Comparison of ENCODE assay signal across 9 mouse cellular contexts in the genomic region with DNA sequence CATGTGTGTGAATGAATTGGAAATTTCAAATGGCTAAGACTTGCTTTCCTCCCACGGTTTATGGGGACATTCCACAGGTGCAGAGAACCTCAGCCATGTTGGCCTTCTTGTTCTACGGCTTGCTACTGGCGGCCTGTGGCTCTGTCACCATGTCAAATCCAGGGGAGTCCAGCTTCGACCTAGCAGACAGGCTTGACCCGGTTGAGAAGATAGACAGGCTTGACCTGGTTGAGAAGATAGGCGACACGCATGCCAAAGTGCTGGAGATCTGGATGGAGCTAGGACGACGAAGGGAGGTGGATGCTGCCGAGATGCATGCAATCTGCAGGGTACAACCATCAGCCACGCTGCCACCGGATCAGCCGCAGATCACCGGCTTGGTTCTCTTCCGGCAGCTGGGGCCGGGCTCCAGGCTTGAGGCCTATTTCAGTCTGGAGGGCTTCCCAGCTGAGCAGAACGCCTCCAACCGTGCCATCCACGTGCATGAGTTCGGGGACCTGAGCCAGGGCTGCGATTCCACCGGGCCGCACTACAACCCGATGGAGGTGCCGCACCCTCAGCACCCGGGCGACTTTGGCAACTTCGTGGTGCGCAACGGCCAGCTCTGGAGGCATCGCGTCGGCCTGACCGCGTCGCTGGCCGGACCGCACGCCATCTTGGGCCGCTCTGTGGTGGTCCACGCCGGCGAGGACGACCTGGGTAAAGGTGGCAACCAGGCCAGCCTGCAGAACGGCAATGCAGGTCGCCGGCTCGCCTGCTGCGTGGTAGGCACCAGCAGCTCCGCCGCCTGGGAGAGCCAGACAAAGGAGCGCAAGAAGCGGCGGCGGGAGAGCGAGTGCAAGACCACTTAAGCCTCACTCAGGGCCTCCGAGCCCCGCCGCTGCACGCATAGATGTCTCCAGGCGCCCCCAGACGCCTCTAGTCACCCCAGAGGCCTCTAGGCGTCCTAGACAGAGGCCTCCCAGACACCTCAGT. TPM values are rescaled to one million over a fixed set of nuclear protein-coding genes. Genes with fewer than 3 reads are reported as not detected.
DNase-seq lines count a peak whose midpoint lies in the region; ATAC-seq and TF ChIP-seq lines count a peak whose summit lies in the region.
"Had no signal": no experiment of that assay in that cellular context is flagged by ENCODE, and none has a peak within 500 bp of the region (broad histone marks: within the 10 kb centered on the region; RNA-seq: fewer than 3 reads in every experiment).

No protein-coding gene starts in this region.

- H3K4me3 ChIP-seq in forebrain, embryonic 11.5 days (ENCODE audit: low read depth, low read length) = no peak overlapping the region
- H3K4me3 ChIP-seq in hindbrain, postnatal 0 days (ENCODE audit: low read length) = no peak overlapping the region
- H3K4me3 ChIP-seq in stomach, embryonic 15.5 days (replicated peaks) = no peak overlapping the region; the same call in 1 of the 2 replicates
- H3K4me3 ChIP-seq: megakaryocyte, embryonic 14.5 days had no signal

- peak overlapping the region; percentile 39 for H3K4me2 ChIP-seq in forebrain, embryonic 11.5 days (ENCODE audit: low read depth, low read length, severe bottlenecking)
- peak overlapping the region; percentile 27; the same call in 1 of the 2 replicates for H3K4me2 ChIP-seq in hindbrain, postnatal 0 days (ENCODE audit: low read depth, low read length)
- peak overlapping the region; percentile 36 for H3K4me2 ChIP-seq in stomach, embryonic 15.5 days

- no peak for ATAC-seq in forebrain, embryonic 11.5 days (replicated peaks; ENCODE audit: low FRiP score)
- ATAC-seq in hindbrain, postnatal 0 days = peak; percentile 31; the same call in 1 of the 2 replicates
- ATAC-seq in stomach, embryonic 15.5 days (ENCODE audit: insufficient read depth, low FRiP score, low read depth) = no peak

- no peaks in the 10 kb centered on the region; the same call in 1 of the 2 replicates for H3K4me1 ChIP-seq in forebrain, embryonic 11.5 days (replicated peaks; ENCODE audit: control insufficient read depth, insufficient read depth, low read length)
- H3K4me1 ChIP-seq in hindbrain, postnatal 0 days (ENCODE audit: insufficient read depth, low read length) = peaks cover 6% of the 10 kb centered on the region; the same call in 1 of the 2 replicates
- H3K4me1 ChIP-seq in stomach, embryonic 15.5 days = no peaks in the 10 kb centered on the region
- H3K4me1 ChIP-seq: megakaryocyte, embryonic 14.5 days had no signal

- WGBS in forebrain, embryonic 11.5 days = 49% methylated on average over 63 of the region's 63 CpGs
- 50% methylated on average over 63 of the region's 63 CpGs for WGBS in hindbrain, postnatal 0 days
- WGBS in stomach, embryonic 15.5 days = 53% methylated on average over 63 of the region's 63 CpGs

- TF ChIP-seq CTCF in hindbrain, postnatal 0 days (IDR thresholded peaks at IDR 0.05; ENCODE audit: low read depth) = no peak

- no peaks in the 10 kb centered on the region for H3K36me3 ChIP-seq in forebrain, embryonic 11.5 days (ENCODE audit: control insufficient read depth, insufficient read depth, low read length)
- no peaks in the 10 kb centered on the region for H3K36me3 ChIP-seq in hindbrain, postnatal 0 days (ENCODE audit: insufficient read depth, low read length)
- no peaks in the 10 kb centered on the region for H3K36me3 ChIP-seq in stomach, embryonic 15.5 days

- no peaks in the 10 kb centered on the region for H3K27me3 ChIP-seq in forebrain, embryonic 11.5 days (ENCODE audit: control insufficient read depth, insufficient read depth, low read length)
- H3K27me3 ChIP-seq in hindbrain, postnatal 0 days (ENCODE audit: insufficient read depth, low read length) = no peaks in the 10 kb centered on the region
- H3K27me3 ChIP-seq in stomach, embryonic 15.5 days (replicated peaks) = no peaks in the 10 kb centered on the region

- DNase-seq in right cerebral cortex, postnatal 4 days = peak; percentile 30
- no peak for DNase-seq in right cerebral cortex, postnatal 36 days (ENCODE audit: low spot score in 2 of 2)
- peak; percentile 63 for DNase-seq in forebrain, embryonic 11.5 days (ENCODE audit: low spot score)
- DNase-seq in hindbrain, postnatal 0 days (ENCODE audit: low spot score) = no peak
- DNase-seq in adrenal gland, postnatal 10 days = no peak
- DNase-seq in thymus, postnatal 36 days = no peak
- no peak for DNase-seq in right cerebral cortex, adult 2 months (ENCODE audit: low spot score in 2 of 2)

- no peaks in the 10 kb centered on the region for H3K9me3 ChIP-seq in forebrain, embryonic 11.5 days (ENCODE audit: control insufficient read depth, low read length)
- H3K9me3 ChIP-seq in hindbrain, postnatal 0 days (ENCODE audit: low read length) = no peaks in the 10 kb centered on the region
- no peaks in the 10 kb centered on the region for H3K9me3 ChIP-seq in stomach, embryonic 15.5 days

- peak overlapping the region; percentile 37 for H3K9ac ChIP-seq in forebrain, embryonic 11.5 days (ENCODE audit: low read length)
- H3K9ac ChIP-seq in hindbrain, postnatal 0 days (replicated peaks; ENCODE audit: low read length) = peak overlapping the region; percentile 33; the same call in 1 of the 2 replicates
- H3K9ac ChIP-seq in stomach, embryonic 15.5 days = no peak overlapping the region

- H3K27ac ChIP-seq in forebrain, embryonic 11.5 days (ENCODE audit: low read depth, low read length) = no peak overlapping the region
- H3K27ac ChIP-seq in hindbrain, postnatal 0 days = no peak overlapping the region
- H3K27ac ChIP-seq in stomach, embryonic 15.5 days = no peak overlapping the region

RNA-seq across cellular contexts. Expression of a gene that starts 4.6 kb away (rescaled TPM):
- 0.20 and 0.39 TPM in 2 replicates for polyA plus RNA-seq in forebrain, embryonic 11.5 days (2014; fragmentation: Nextera tagmentation; extraction: Ambion mirVana)
- 3.6 and 4.8 TPM in 2 replicates for total RNA-seq in hindbrain, postnatal 0 days (2014; rRNA removed)
- 6.5 and 6.6 TPM in 2 replicates for polyA plus RNA-seq in hindbrain, postnatal 0 days (2015; fragmentation: Nextera tagmentation; extraction: Ambion mirVana)
- polyA plus RNA-seq in stomach, embryonic 15.5 days (2015; fragmentation: Nextera tagmentation; extraction: Ambion mirVana) = 2.2 TPM in 2 replicates
- 10 to 100 TPM; 54.5 to 68.5 TPM for total RNA-seq in adrenal gland, postnatal 10 days (2021)

Comparison
In these comparisons a context has a peak if more than half of its experiments do, and no peak if none do; other contexts are left out.
1. DNase-seq: peak in right cerebral cortex, postnatal 4 days (single experiment) and forebrain, embryonic 11.5 days (single experiment); none in right cerebral cortex, postnatal 36 days (0 of 2), hindbrain, postnatal 0 days (single experiment), adrenal gland, postnatal 10 days (single experiment), thymus, postnatal 36 days (0 of 2) and right cerebral cortex, adult 2 months (0 of 2).
2. Peak in every context shown above with its lines, with median percentiles within 50 percentile points of each other: H3K4me2 ChIP-seq.